Mouse (Mus musculus): ENCODE results near the gene Emilin1. TPM values are rescaled to one million over a fixed set of nuclear protein-coding genes. Genes with fewer than 3 reads are reported as not detected.

Emilin1 gene
- polyA plus RNA-seq, 1 experiment from 2014 or later: 200 TPM

- no peak for ATAC-seq (ENCODE audit: low read depth)
- H3K27ac ChIP-seq (replicated peaks; ENCODE audit: low read depth, low read length): no peak overlapping the region
- peaks cover 9% of the 10 kb centered on the region for H3K36me3 ChIP-seq (ENCODE audit: control insufficient read depth, insufficient read depth, low read length)
- H3K27me3 ChIP-seq (replicated peaks; ENCODE audit: control insufficient read depth, insufficient read depth, low read length): no peaks in the 10 kb centered on the region
- H3K4me1 ChIP-seq (ENCODE audit: control insufficient read depth, insufficient read depth, low read length): peaks cover 11% of the 10 kb centered on the region
- H3K4me2 ChIP-seq (ENCODE audit: low read depth, low read length): no peak overlapping the region
- over 99% methylated on average over 5 of the region's 5 CpGs for WGBS
- no peaks in the 10 kb centered on the region for H3K9me3 ChIP-seq (ENCODE audit: control insufficient read depth, low read length)
- H3K4me3 ChIP-seq (ENCODE audit: low read depth, low read length): no peak overlapping the region
- DNase-seq (ENCODE audit: low spot score): no peak
- H3K9ac ChIP-seq (ENCODE audit: low read depth, low read length): no peak overlapping the region
Observed at GRCm38 (mm10) chr5:30925217-30925616, 12.0 kb downstream of the Emilin1 start.

GRCm38 (mm10) chr5:30926073-30926472, 12.9 kb downstream of the Emilin1 start:
- no peak overlapping the region for H3K4me2 ChIP-seq (ENCODE audit: low read depth, low read length)
- ATAC-seq (ENCODE audit: low read depth) (no peak), DNase-seq (ENCODE audit: low spot score) (no peak)
- peaks cover 11% of the 10 kb centered on the region for H3K4me1 ChIP-seq (ENCODE audit: control insufficient read depth, insufficient read depth, low read length)
- no peaks in the 10 kb centered on the region for H3K9me3 ChIP-seq (ENCODE audit: control insufficient read depth, low read length)
- H3K27ac ChIP-seq (replicated peaks; ENCODE audit: low read depth, low read length): no peak overlapping the region
- H3K9ac ChIP-seq (ENCODE audit: low read depth, low read length): no peak overlapping the region
- no peaks in the 10 kb centered on the region for H3K27me3 ChIP-seq (replicated peaks; ENCODE audit: control insufficient read depth, insufficient read depth, low read length)
- H3K4me3 ChIP-seq (ENCODE audit: low read depth, low read length): no peak overlapping the region
- WGBS: 72% methylated on average over 2 of the region's 2 CpGs
- peaks cover under 1% of the 10 kb centered on the region; the same call in 1 of the 2 replicates for H3K36me3 ChIP-seq (ENCODE audit: control insufficient read depth, insufficient read depth, low read length)

- ATAC-seq (ENCODE audit: low read depth): peak; percentile 58; the same call in 1 of the 2 replicates
- Histone ChIP-seq H3K4me2 (ENCODE audit: low read depth, low read length) (peak overlapping the region; percentile 28; the same call in 1 of the 2 replicates), H3K27me3 (replicated peaks; ENCODE audit: control insufficient read depth, insufficient read depth, low read length) (no peaks in the 10 kb centered on the region), H3K36me3 (ENCODE audit: control insufficient read depth, insufficient read depth, low read length) (no peaks in the 10 kb centered on the region), H3K27ac (replicated peaks; ENCODE audit: low read depth, low read length) (no peak overlapping the region), H3K9ac (ENCODE audit: low read depth, low read length) (no peak overlapping the region), H3K9me3 (ENCODE audit: control insufficient read depth, low read length) (no peaks in the 10 kb centered on the region), H3K4me3 (ENCODE audit: low read depth, low read length) (no peak overlapping the region), H3K4me1 (ENCODE audit: control insufficient read depth, insufficient read depth, low read length) (no peaks in the 10 kb centered on the region)
- WGBS: 44% methylated on average over 7 of the region's 7 CpGs
- peak; percentile 73 for DNase-seq (ENCODE audit: low spot score)
Observed at GRCm38 (mm10) chr5:30927945-30928529, 14.8 kb downstream of the Emilin1 start.

- H3K4me2 ChIP-seq (ENCODE audit: low read depth, low read length): no peak overlapping the region
- H3K4me3 ChIP-seq (ENCODE audit: low read depth, low read length): no peak overlapping the region
- no peak overlapping the region for H3K9ac ChIP-seq (ENCODE audit: low read depth, low read length)
- no peaks in the 10 kb centered on the region for H3K4me1 ChIP-seq (ENCODE audit: control insufficient read depth, insufficient read depth, low read length)
- WGBS: 38% methylated on average over 4 of the region's 4 CpGs
- no peaks in the 10 kb centered on the region for H3K36me3 ChIP-seq (ENCODE audit: control insufficient read depth, insufficient read depth, low read length)
- ATAC-seq (ENCODE audit: low read depth) (no peak), DNase-seq (ENCODE audit: low spot score) (peak; percentile 76)
- no peaks in the 10 kb centered on the region for H3K27me3 ChIP-seq (replicated peaks; ENCODE audit: control insufficient read depth, insufficient read depth, low read length)
- H3K9me3 ChIP-seq (ENCODE audit: control insufficient read depth, low read length): no peaks in the 10 kb centered on the region
- no peak overlapping the region for H3K27ac ChIP-seq (replicated peaks; ENCODE audit: low read depth, low read length)
Observed at GRCm38 (mm10) chr5:30930121-30930520, 16.9 kb downstream of the Emilin1 start.

GRCm38 (mm10) chr5:30930846-30931245, 17.6 kb downstream of the Emilin1 start:
- no peaks in the 10 kb centered on the region for H3K4me1 ChIP-seq (ENCODE audit: control insufficient read depth, insufficient read depth, low read length)
- H3K9me3 ChIP-seq (ENCODE audit: control insufficient read depth, low read length): no peaks in the 10 kb centered on the region
- ATAC-seq (ENCODE audit: low read depth): peak; percentile 24; the same call in 1 of the 2 replicates
- no peaks in the 10 kb centered on the region for H3K36me3 ChIP-seq (ENCODE audit: control insufficient read depth, insufficient read depth, low read length)
- H3K4me2 ChIP-seq (ENCODE audit: low read depth, low read length): no peak overlapping the region
- H3K9ac ChIP-seq (ENCODE audit: low read depth, low read length): no peak overlapping the region
- WGBS: 93% methylated on average over 5 of the region's 6 CpGs
- no peak overlapping the region for H3K27ac ChIP-seq (replicated peaks; ENCODE audit: low read depth, low read length)
- H3K27me3 ChIP-seq (replicated peaks; ENCODE audit: control insufficient read depth, insufficient read depth, low read length): no peaks in the 10 kb centered on the region
- H3K4me3 ChIP-seq (ENCODE audit: low read depth, low read length): no peak overlapping the region
- no peak for DNase-seq (ENCODE audit: low spot score)

GRCm38 (mm10) chr5:30931378-30931777, 18.2 kb downstream of the Emilin1 start:
- Histone ChIP-seq H3K9me3 (ENCODE audit: control insufficient read depth, low read length) (no peaks in the 10 kb centered on the region), H3K4me2 (ENCODE audit: low read depth, low read length) (no peak overlapping the region), H3K4me1 (ENCODE audit: control insufficient read depth, insufficient read depth, low read length) (no peaks in the 10 kb centered on the region), H3K9ac (ENCODE audit: low read depth, low read length) (no peak overlapping the region), H3K4me3 (ENCODE audit: low read depth, low read length) (no peak overlapping the region), H3K27ac (replicated peaks; ENCODE audit: low read depth, low read length) (no peak overlapping the region), H3K36me3 (ENCODE audit: control insufficient read depth, insufficient read depth, low read length) (no peaks in the 10 kb centered on the region), H3K27me3 (replicated peaks; ENCODE audit: control insufficient read depth, insufficient read depth, low read length) (no peaks in the 10 kb centered on the region)
- 85% methylated on average over 4 of the region's 4 CpGs for WGBS
- ATAC-seq (ENCODE audit: low read depth) (0 out of 2 replicates have a peak, but pooled peaks have one; percentile 7), DNase-seq (ENCODE audit: low spot score) (peak; percentile 50)

- no peak overlapping the region for H3K27ac ChIP-seq (replicated peaks; ENCODE audit: low read depth, low read length)
- H3K4me1 ChIP-seq (ENCODE audit: control insufficient read depth, insufficient read depth, low read length): no peaks in the 10 kb centered on the region
- H3K27me3 ChIP-seq (replicated peaks; ENCODE audit: control insufficient read depth, insufficient read depth, low read length): no peaks in the 10 kb centered on the region
- no peaks in the 10 kb centered on the region for H3K9me3 ChIP-seq (ENCODE audit: control insufficient read depth, low read length)
- no peak for DNase-seq (ENCODE audit: low spot score)
- no peak overlapping the region for H3K9ac ChIP-seq (ENCODE audit: low read depth, low read length)
- no peaks in the 10 kb centered on the region for H3K36me3 ChIP-seq (ENCODE audit: control insufficient read depth, insufficient read depth, low read length)
- no peak for ATAC-seq (ENCODE audit: low read depth)
- H3K4me3 ChIP-seq (ENCODE audit: low read depth, low read length): no peak overlapping the region
- 65% methylated on average over 5 of the region's 5 CpGs for WGBS
- no peak overlapping the region for H3K4me2 ChIP-seq (ENCODE audit: low read depth, low read length)
Observed at GRCm38 (mm10) chr5:30933705-30934104, 20.5 kb downstream of the Emilin1 start.

GRCm38 (mm10) chr5:30934725-30935461, 21.7 kb downstream of the Emilin1 start:
- no peaks in the 10 kb centered on the region for H3K36me3 ChIP-seq (ENCODE audit: control insufficient read depth, insufficient read depth, low read length)
- no peak for ATAC-seq (ENCODE audit: low read depth)
- WGBS: 84% methylated on average over 5 of the region's 5 CpGs
- no peak for DNase-seq (ENCODE audit: low spot score)
- H3K27ac ChIP-seq (replicated peaks; ENCODE audit: low read depth, low read length): no peak overlapping the region
- no peaks in the 10 kb centered on the region for H3K9me3 ChIP-seq (ENCODE audit: control insufficient read depth, low read length)
- H3K27me3 ChIP-seq (replicated peaks; ENCODE audit: control insufficient read depth, insufficient read depth, low read length): no peaks in the 10 kb centered on the region
- no peaks in the 10 kb centered on the region for H3K4me1 ChIP-seq (ENCODE audit: control insufficient read depth, insufficient read depth, low read length)
- H3K4me3 ChIP-seq (ENCODE audit: low read depth, low read length): no peak overlapping the region
- no peak overlapping the region for H3K4me2 ChIP-seq (ENCODE audit: low read depth, low read length)
- H3K9ac ChIP-seq (ENCODE audit: low read depth, low read length): no peak overlapping the region

Data from embryonic facial prominence, embryonic 14.5 days (tissue).